Mouse (Mus musculus) c-Kit-positive CD71-positive TER-119-positive erythroid progenitor cells, embryonic 14.5 days (primary cell): ENCODE data around the gene Olfr1009.
"Not testable (repeated sequence)": the region's sequence is repeated elsewhere in the genome, so short reads cannot be mapped to it uniquely, and the experiment has no call there.

ENCODE experiments used
- DNase-seq: peaks from one replicate; pipeline ENCODE4 v3.0.0-alpha.2; 2013; ENCODE audit warnings: low spot score

The Olfr1009 gene

DNA sequence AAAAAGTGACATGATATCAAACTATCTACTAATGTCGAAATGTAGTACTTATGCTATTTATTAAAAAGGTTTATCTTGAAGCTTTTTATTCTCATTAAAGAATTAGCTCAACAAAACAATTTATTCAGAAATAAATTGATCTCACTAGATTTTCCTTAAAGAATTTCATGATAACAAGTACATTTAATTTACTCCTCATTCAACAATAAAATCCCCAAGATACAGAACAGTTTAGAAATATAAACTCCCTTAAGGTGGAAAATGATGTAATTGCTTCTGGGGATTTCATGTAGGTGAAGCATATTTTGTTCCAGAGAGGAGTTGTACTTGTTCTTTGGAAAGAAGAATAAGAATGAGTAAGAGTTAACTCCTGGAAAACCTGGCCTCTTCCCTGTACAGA, at the start of gene Olfr1009:
Gene Olfr1009 (plus strand): TSS at position 301 of the 400 bp plus-strand sequence.
- no peak for DNase-seq

DNA sequence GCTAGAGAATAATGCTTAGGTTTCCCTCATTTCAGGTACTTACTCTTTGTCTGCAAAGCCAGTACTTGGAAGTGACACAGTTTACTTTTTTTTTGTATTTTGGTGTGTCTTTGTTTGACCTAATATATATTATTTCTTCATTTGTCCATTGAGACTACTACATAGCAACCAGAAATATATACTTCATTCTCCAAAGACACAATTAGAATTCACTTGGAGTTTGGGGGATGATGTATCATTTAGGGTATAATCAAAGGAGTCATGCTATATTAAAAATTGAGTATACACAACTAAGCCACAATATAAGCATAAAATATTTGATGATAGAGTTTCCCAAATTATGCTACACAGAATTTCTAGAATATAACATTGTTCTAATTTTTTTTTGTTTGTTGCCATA, 36.6 kb upstream of the Olfr1009 start, which contains the start of gene Olfr1006:
Gene Olfr1006 (minus strand): TSS at position 101 of the 400 bp plus-strand sequence.
- no peak for DNase-seq

DNA sequence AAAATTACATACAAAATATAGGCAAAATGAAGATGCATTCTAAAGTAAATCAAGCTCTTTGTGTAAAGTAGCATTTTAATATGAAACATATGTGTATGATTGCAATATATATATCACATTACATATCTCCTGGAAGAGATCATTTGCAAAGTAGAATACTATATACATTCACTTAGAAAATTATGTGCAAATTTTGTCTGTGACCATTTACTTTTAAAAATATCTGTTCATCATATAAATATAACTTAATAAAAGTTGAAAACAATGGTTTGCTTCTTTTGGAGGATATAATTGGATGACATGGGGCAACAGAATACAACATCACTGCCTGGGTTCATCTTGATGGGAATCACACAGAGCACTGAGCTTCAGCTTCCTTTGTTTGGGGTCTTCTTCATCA, 26.1 kb upstream of the Olfr1009 start, which contains the start of gene Olfr1008:
Gene Olfr1008 (plus strand): TSS at position 301 of the 400 bp plus-strand sequence.
- no peak for DNase-seq

DNA sequence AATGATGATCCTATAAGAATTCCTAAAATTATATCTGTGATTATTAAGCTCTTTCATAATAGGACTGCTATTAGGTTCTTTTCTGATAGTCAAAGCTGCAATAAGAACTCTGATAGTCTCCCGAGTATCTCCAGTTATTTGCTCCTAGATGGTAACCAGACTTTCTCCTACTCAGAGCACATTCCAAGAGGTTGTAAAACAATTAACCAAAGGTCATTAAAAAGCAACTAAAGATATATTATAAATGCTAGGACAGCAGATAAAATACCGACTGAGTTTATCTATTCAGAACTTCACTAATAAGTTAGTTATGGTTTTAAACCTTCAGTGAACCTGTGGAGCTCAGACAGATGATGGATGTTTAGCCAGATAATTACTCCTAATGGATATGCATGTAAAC, 4.5 kb upstream of the Olfr1009 start:
- not testable (repeated sequence) for DNase-seq

DNA sequence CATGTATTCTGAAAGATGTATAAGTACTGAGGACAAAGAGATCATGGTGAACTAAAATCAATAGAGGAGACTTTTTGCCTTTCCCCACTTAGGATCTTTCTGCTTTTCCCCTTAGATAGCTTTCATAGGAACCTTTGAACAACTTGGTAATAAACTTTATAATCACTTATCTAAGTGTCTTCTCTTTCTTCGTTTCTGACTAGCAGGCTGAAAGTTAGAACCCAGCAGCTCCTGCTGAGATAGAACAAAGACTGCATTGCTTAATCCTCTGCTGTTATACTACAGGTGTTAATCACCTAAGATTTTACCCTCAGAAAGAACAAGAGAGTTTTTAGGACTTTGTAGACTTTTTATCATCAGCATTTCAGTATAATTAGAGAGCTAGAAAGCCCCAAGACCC, 4.1 kb upstream of the Olfr1009 start:
- no peak for DNase-seq

DNA sequence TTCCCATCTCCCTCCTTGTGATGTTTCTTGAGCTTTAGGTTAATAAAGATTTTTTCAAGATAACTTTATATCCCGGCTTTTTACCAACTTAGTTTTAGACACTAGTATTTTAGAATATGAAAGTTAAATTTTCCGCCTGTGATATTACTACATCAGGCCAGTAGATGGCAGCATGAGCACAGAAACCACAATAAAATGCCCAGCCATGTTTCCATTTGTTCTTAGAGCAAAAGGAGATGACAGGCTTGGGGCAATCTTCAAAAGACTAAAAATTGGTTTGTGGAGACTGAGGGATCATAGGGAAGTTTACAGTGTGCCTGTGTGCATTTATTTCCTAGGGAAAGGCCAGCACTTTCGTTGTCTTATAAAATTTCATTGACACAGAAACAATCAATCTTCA, 10.6 kb downstream of the Olfr1009 start:
- no peak for DNase-seq

DNA sequence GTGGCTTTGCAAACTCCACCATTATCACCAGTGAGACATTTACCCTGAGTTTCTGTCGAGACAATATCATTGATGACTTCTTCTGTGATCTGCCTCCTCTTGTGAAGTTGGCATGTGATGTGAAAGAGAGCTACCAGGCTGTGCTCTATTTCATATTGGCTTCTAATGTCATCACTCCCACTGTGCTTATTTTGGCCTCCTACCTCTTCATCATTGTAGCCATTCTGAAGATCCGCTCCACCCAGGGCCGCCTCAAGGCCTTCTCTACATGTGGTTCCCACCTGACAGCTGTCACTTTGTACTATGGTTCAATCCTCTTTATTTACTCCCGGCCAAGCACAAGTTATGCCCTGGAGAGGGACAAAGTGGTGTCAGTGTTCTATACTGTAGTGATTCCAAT, 38.6 kb downstream of the Olfr1009 start:
- no peak for DNase-seq

DNA sequence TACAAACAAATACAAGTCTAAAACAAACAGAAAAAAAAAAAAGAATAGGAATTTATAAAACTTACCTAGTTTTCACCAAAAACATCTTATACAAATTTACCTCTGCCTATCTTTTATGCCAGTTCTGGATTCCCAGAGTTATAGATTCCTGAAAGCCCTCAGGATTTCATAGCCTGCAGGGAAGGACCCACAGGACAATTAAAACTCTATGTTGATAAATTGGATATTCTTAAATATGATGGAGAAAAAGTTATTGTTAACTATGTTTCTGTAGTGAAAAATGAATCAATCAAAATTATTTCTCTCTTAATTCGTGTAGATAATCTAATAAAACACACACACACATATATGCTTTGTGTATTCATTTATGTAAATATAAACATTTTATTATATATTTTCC, 47.4 kb downstream of the Olfr1009 start, which contains the start of gene Olfr1012:
Gene Olfr1012 (minus strand): TSS at position 101 of the 400 bp plus-strand sequence.
- no peak for DNase-seq

DNA sequence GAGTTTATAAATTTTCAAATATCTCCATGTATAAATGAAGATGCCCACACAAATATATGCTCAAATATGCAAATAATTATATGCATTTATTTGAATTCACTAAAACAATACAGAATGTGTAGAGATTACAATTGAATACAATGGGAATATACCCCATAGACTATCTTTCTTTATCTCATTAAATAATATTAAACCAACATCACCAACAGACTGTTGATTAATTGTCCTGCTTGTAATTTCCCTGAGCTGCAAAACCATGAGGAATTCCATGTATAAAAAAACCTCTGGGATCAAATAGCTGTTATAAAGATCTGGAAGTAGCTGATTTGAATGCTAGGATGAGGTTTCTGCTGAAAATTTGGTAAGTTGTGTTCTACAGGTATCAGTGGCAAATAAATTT, 51.6 kb downstream of the Olfr1009 start, which contains the start of gene Olfr1013:
Gene Olfr1013 (plus strand): TSS at position 301 of the 400 bp plus-strand sequence.
- no peak for DNase-seq

DNA sequence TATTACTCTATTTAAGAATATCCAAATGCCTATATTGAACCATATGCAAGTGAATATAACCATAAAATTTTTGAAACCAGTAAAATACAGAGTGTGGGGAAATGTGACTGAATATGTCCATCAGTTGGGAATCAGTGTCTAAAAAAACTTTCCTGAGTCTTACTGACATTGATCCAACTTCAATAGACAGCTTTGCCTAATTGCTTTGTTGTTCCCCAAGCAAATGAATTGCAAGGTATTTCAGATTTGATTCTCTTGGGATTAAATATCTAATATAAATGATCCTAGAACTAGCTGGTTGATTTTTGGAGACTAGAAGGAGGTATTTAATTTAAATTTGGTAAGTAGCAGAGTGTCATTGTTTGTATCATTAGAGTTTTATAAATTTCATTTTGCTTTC, 57.2 kb downstream of the Olfr1009 start, which contains the start of gene Olfr1014:
Gene Olfr1014 (plus strand): TSS at position 301 of the 400 bp plus-strand sequence.
- DNase-seq, result no peak
